Mouse (Mus musculus) ES-CJ7 (cell line): ENCODE measurements around the gene Arhgef18.

ENCODE experiments used
- DNase-seq: peaks from one replicate; pipeline ENCODE4 v3.0.0; 2011; ENCODE audit warnings: low read depth, low spot score

The Arhgef18 gene

GRCm38 (mm10) chr8:3451992-3452391, 59.2 kb downstream of the Arhgef18 start:
- no peak for DNase-seq

DNA sequence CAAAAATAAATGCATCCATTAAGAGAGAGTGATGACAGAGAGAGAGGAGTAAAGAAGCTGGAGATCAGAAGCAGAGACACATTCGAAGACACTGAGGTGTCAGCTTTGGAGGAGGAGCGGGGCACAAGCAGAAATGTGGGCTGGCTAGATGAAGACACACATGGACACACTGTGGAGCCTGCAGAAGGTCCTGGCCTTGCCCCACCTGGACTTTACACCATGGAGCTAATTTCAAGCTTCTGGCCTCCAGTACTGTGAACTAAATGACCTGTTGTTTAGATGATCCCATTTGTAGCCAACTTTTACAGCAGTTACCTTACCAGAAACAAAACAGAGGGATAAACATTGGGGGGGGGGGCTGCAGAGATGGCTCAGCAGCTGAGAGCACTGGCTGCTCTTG, 70.4 kb downstream of the Arhgef18 start:
- DNase-seq, result no peak

- peak; percentile 81 for DNase-seq
These were observed 71.5 kb downstream of the Arhgef18 start for GRCm38 (mm10) chr8:3464309-3464708.

- peak; percentile 98 for DNase-seq
These were observed 74.4 kb downstream of the Arhgef18 start, which contains the start of gene Pex11g for GRCm38 (mm10) chr8:3467006-3467885. Gene Pex11g (minus strand): TSS chr8:3467680.

GRCm38 (mm10) chr8:3467886-3468545, 75.2 kb downstream of the Arhgef18 start:
- DNase-seq, result no peak

DNA sequence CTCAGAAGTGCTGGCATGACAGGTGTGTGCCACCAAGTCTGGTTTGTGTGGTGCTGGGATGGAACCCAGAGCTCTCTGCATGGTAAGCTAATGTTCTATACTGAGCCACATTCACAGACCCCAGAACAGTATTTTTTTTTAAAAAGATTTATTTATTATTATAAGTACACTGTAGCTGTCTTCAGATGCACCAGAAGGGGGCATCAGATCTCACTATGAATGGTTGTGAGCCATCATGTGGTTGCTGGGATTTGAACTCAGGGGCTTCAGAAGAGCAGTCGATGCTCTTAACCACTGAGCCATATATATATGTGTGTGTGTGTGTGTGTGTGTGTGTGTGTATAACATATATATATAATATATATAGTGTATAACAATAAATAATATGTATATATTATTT, 76.0 kb downstream of the Arhgef18 start:
- DNase-seq, result no peak

GRCm38 (mm10) chr8:3470562-3470961, 77.8 kb downstream of the Arhgef18 start, which contains the start of gene Tex45:
Gene Tex45 (plus strand): TSS chr8:3470862.
- DNase-seq, result no peak

GRCm38 (mm10) chr8:3475715-3476429, 83.1 kb downstream of the Arhgef18 start:
- DNase-seq, result no peak

- no peak for DNase-seq
These were observed 87.5 kb downstream of the Arhgef18 start for GRCm38 (mm10) chr8:3480221-3480785.

- DNase-seq, result no peak
These were observed 88.8 kb downstream of the Arhgef18 start for GRCm38 (mm10) chr8:3481605-3482004.

DNA sequence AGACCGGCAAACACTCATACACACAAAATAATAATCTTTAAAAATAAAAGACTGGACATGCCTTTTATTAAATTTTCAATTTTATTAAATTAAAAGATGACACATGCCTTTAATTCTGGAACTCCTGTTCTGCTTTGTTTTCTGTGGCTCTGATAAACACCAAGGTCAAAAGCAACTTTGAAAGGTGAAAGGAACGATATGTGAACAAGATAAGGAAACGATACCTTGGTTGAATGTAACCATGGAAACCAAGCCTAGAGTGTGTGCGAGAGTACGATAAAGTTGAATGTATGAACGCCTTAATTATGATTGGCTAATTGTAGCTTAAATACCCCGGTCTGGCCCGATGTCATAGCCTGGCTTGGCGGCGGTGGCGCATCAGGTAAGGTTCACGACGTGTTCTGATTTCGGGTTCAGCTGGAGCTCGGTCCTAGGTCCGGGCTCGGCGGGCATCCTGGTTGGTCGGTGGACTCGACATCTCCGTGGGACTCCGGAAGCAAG, 89.5 kb downstream of the Arhgef18 start:
- DNase-seq, result no peak

DNA sequence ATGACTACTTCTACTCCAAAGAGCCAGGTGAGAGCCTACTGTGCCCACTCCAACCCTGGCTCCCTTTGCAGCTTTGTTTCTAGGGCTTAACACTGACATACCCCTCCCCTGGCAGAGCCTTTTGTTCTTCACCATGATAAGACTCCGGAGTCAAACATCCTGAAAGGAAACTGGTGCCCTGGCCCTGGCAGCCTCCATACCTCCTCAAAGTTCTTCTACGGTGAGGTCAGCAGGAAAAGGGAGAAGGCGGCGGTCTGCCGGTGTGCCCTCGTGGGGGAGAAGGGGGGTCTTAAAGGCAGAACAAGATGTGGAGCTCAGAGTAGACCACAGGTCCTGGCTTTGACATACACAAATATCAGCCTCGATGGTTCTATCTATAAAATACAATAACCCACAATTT, 90.7 kb downstream of the Arhgef18 start:
- DNase-seq, result no peak

DNA sequence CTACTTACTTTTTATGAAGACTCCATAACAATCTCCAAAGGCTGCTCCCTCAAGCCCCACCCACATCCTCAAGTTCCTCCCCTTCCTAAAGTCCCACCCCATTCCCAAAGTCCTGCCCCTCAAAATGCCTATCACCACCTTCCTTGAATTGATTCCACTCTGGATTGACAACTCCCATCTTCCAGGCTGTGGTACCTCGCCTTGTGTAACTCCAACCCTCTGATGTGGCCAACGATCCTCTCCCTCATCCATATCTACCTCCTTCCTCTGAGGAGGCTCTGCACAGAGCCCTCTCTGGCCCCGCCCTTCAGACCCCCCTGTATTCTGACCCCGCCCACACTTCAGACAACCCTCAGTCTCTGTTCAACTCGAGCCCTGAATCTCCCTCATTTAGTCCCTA, 92.4 kb downstream of the Arhgef18 start:
- peak; percentile 66 for DNase-seq

GRCm38 (mm10) chr8:3492901-3493844, 100.4 kb downstream of the Arhgef18 start, which contains the start of gene Zfp358:
Gene Zfp358 (plus strand): TSS chr8:3493138.
- DNase-seq, result no peak

GRCm38 (mm10) chr8:3493845-3494208, 101.0 kb downstream of the Arhgef18 start:
- no peak for DNase-seq

DNA sequence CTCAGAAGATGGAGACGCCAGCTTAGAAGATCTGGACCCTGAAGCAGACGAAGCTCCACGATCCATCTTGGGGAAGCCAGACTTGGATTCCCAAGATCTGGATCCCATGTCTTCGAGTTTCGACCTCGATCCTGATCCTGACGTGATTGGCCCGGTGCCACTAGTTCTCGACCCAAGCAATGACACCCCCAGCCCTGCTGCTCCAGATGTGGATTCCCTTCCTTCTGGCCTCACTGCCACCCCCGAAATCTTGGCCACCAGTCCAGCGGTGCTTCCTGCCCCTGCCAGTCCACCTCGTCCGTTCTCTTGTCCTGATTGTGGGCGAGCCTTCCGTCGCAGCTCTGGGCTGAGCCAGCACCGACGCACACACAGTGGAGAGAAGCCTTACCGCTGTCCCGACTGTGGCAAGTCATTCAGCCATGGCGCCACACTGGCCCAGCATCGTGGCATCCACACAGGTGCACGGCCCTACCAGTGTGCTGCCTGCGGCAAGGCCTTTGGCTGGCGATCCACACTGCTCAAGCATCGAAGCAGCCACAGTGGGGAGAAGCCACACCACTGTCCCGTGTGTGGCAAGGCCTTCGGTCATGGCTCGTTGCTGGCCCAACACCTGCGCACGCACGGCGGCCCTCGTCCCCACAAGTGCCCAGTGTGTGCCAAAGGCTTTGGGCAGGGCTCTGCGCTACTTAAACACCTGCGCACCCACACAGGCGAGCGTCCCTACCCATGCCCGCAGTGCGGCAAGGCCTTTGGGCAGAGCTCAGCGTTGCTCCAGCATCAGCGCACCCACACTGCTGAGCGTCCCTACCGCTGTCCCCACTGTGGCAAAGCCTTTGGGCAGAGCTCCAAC, 103.0 kb downstream of the Arhgef18 start:
- no peak for DNase-seq

DNA sequence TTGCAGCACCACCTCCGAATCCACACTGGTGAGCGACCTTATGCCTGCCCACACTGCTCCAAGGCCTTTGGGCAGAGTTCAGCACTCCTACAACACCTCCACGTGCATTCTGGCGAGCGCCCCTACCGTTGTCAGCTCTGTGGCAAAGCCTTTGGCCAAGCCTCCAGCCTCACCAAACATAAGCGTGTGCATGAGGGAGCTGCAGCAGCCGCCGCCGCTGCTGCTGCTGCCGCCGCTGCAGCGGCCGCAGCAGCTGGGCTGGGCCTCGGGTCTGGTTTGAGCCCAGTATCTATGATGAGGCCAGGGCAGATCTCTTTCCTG, 103.6 kb downstream of the Arhgef18 start:
- DNase-seq, result peak; percentile 61

DNA sequence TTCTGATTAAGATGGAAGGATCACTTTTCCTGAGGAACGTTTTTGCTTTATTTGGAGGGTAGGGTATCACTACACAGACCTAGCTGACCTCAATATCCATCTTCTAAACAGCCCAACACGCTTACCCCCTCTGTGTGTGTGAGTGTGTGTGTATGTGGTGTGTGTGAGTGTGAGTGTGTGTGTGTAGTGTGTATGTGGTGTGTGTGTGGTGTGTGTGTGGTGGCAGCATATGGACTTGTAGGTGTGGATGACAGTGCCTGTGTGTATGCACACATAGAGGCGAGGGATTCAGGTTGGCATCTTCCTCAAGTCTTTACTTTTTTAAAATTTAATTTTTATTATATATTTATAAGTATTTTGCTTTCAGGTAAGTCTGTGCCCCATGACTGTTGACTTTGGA, 105.8 kb downstream of the Arhgef18 start:
- no peak for DNase-seq

DNA sequence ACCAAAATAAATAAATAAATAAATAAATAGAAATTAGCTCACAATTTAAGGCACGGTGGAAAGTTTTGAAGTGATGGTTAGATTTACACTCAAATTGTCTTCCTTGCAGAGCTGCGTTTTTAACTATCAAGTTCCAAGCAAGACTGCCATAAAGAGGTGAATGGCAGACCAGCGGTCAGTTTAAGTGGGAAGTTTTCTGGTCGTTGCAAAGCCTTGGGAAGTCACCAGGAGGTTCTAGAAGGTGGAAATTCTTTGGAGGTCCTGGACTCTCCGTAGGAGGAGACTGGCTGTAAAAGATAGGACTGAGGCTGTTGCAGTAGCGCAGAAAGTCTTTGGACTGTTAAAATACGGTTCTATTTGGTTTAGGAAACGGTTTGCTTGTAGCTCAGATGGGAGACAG, 106.9 kb downstream of the Arhgef18 start:
- no peak for DNase-seq
